Mouse (Mus musculus): ENCODE data around the gene Pprc1. TPM values are rescaled to one million over a fixed set of nuclear protein-coding genes. Genes with fewer than 3 reads are reported as not detected.
A peak's percentile ranks its signal among the peaks of the same experiment; 100 is the strongest.

The Pprc1 gene
- polyA plus RNA-seq (2012; rRNA removed) = 9.9 and 10.6 TPM in 2 replicates

GRCm38 (mm10) chr19:46044271-46044992 lies at the start of gene Pprc1:
Pprc1 (plus strand) TSS chr19:46044886.
- TF ChIP-seq CTCF (IDR thresholded peaks at IDR 0.05; ENCODE audit: extremely low read depth, insufficient read length, insufficient replicate concordance, low read depth, low read length) = no peak
- TF ChIP-seq POLR2A (IDR thresholded peaks at IDR 0.05; ENCODE audit: low read depth, low read length) = no peak
- Histone ChIP-seq H3K27me3 (ENCODE audit: control insufficient read depth, insufficient read depth, low read length) (no peaks in the 10 kb centered on the region), H3K4me1 (ENCODE audit: control insufficient read depth, insufficient read depth, insufficient read length, low read length) (peaks cover 15% of the 10 kb centered on the region), H3K36me3 (ENCODE audit: control insufficient read depth, insufficient read depth, low read length) (no peaks in the 10 kb centered on the region), H3K27ac (ENCODE audit: insufficient read depth, low read depth, low read length) (peak within 1 kb of the TSS; percentile 90), H3K4me3 (ENCODE audit: low read depth, low read length) (peak within 1 kb of the TSS; percentile 87)
- under 1% methylated on average over 34 of the region's 34 CpGs for WGBS

GRCm38 (mm10) chr19:45997365-45997764 lies 47.3 kb upstream of the Pprc1 start:
- TF ChIP-seq POLR2A (IDR thresholded peaks at IDR 0.05; ENCODE audit: low read depth, low read length) (no peak), CTCF (IDR thresholded peaks at IDR 0.05; ENCODE audit: extremely low read depth, insufficient read length, insufficient replicate concordance, low read depth, low read length) (no peak)
- Histone ChIP-seq H3K27ac (ENCODE audit: insufficient read depth, low read depth, low read length) (0 out of 2 replicates have a peak overlapping the region, but pooled peaks have one; percentile 92), H3K27me3 (ENCODE audit: control insufficient read depth, insufficient read depth, low read length) (no peaks in the 10 kb centered on the region), H3K4me3 (ENCODE audit: low read depth, low read length) (no peak overlapping the region; the same call in 1 of the 2 replicates), H3K4me1 (ENCODE audit: control insufficient read depth, insufficient read depth, insufficient read length, low read length) (peaks cover 3% of the 10 kb centered on the region; the same call in 1 of the 2 replicates), H3K36me3 (ENCODE audit: control insufficient read depth, insufficient read depth, low read length) (no peaks in the 10 kb centered on the region)
- 35% methylated on average over 5 of the region's 5 CpGs for WGBS

- Histone ChIP-seq H3K36me3 (ENCODE audit: control insufficient read depth, insufficient read depth, low read length) (no peaks in the 10 kb centered on the region), H3K4me3 (ENCODE audit: low read depth, low read length) (peak within 1 kb of the TSS; percentile 89), H3K4me1 (ENCODE audit: control insufficient read depth, insufficient read depth, insufficient read length, low read length) (peaks cover 4% of the 10 kb centered on the region; the same call in 1 of the 2 replicates), H3K27me3 (ENCODE audit: control insufficient read depth, insufficient read depth, low read length) (no peaks in the 10 kb centered on the region), H3K27ac (ENCODE audit: insufficient read depth, low read depth, low read length) (peak within 1 kb of the TSS; percentile 92)
- under 1% methylated on average over 76 of the region's 76 CpGs for WGBS
- peak; percentile 68 for TF ChIP-seq POLR2A (IDR thresholded peaks at IDR 0.05; ENCODE audit: low read depth, low read length)
- TF ChIP-seq CTCF (IDR thresholded peaks at IDR 0.05; ENCODE audit: extremely low read depth, insufficient read length, insufficient replicate concordance, low read depth, low read length) = no peak; the same call in 1 of the 2 replicates
Measured at GRCm38 (mm10) chr19:45997785-45998693, 46.6 kb upstream of the Pprc1 start, which contains the start of gene Armh3. Armh3 (minus strand) TSS chr19:45998488.

- peak overlapping the region; percentile 89; the same call in 1 of the 2 replicates for H3K4me3 ChIP-seq (ENCODE audit: low read depth, low read length)
- H3K27me3 ChIP-seq (ENCODE audit: control insufficient read depth, insufficient read depth, low read length) = no peaks in the 10 kb centered on the region
- H3K4me1 ChIP-seq (ENCODE audit: control insufficient read depth, insufficient read depth, insufficient read length, low read length) = peaks cover 5% of the 10 kb centered on the region
- TF ChIP-seq CTCF (IDR thresholded peaks at IDR 0.05; ENCODE audit: extremely low read depth, insufficient read length, insufficient replicate concordance, low read depth, low read length) = no peak
- no peak for TF ChIP-seq POLR2A (IDR thresholded peaks at IDR 0.05; ENCODE audit: low read depth, low read length)
- WGBS = 4% methylated on average over 8 of the region's 8 CpGs
- H3K36me3 ChIP-seq (ENCODE audit: control insufficient read depth, insufficient read depth, low read length) = no peaks in the 10 kb centered on the region
- no peak overlapping the region for H3K27ac ChIP-seq (ENCODE audit: insufficient read depth, low read depth, low read length)
Measured at GRCm38 (mm10) chr19:45998694-45999217, 45.9 kb upstream of the Pprc1 start.

- Histone ChIP-seq H3K4me3 (ENCODE audit: low read depth, low read length) (no peak overlapping the region), H3K36me3 (ENCODE audit: control insufficient read depth, insufficient read depth, low read length) (no peaks in the 10 kb centered on the region), H3K27me3 (ENCODE audit: control insufficient read depth, insufficient read depth, low read length) (no peaks in the 10 kb centered on the region), H3K27ac (ENCODE audit: insufficient read depth, low read depth, low read length) (no peak overlapping the region), H3K4me1 (ENCODE audit: control insufficient read depth, insufficient read depth, insufficient read length, low read length) (peaks cover 11% of the 10 kb centered on the region)
- TF ChIP-seq CTCF (IDR thresholded peaks at IDR 0.05; ENCODE audit: extremely low read depth, insufficient read length, insufficient replicate concordance, low read depth, low read length) (no peak), POLR2A (IDR thresholded peaks at IDR 0.05; ENCODE audit: low read depth, low read length) (no peak)
- 59% methylated on average over 1 of the region's 1 CpGs for WGBS
Measured at GRCm38 (mm10) chr19:45999378-45999777, 45.3 kb upstream of the Pprc1 start.

- Histone ChIP-seq H3K4me3 (ENCODE audit: low read depth, low read length) (no peak overlapping the region), H3K4me1 (ENCODE audit: control insufficient read depth, insufficient read depth, insufficient read length, low read length) (peaks cover 19% of the 10 kb centered on the region), H3K27ac (ENCODE audit: insufficient read depth, low read depth, low read length) (no peak overlapping the region), H3K36me3 (ENCODE audit: control insufficient read depth, insufficient read depth, low read length) (no peaks in the 10 kb centered on the region; the same call in 1 of the 2 replicates), H3K27me3 (ENCODE audit: control insufficient read depth, insufficient read depth, low read length) (no peaks in the 10 kb centered on the region)
- TF ChIP-seq POLR2A (IDR thresholded peaks at IDR 0.05; ENCODE audit: low read depth, low read length) = no peak
- TF ChIP-seq CTCF (IDR thresholded peaks at IDR 0.05; ENCODE audit: extremely low read depth, insufficient read length, insufficient replicate concordance, low read depth, low read length) = no peak
- WGBS = 70% methylated on average over 9 of the region's 9 CpGs
Measured at GRCm38 (mm10) chr19:46002279-46002678, 42.4 kb upstream of the Pprc1 start.
